Mouse (Mus musculus) C2C12 (cell line): ENCODE data around the gene Dbndd2.

Experiments
- CTCF ChIP-seq: IDR thresholded peaks from one replicate; pipeline ENCODE4 v1.5.1; 2011; ENCODE audit not compliant: control insufficient read depth, insufficient read depth, insufficient read length
- USF1 ChIP-seq: IDR thresholded peaks from one replicate; pipeline ENCODE4 v1.6.1; 2011; ENCODE audit warnings: low read depth, mild to moderate bottlenecking, control low read depth, moderate library complexity

DNA sequence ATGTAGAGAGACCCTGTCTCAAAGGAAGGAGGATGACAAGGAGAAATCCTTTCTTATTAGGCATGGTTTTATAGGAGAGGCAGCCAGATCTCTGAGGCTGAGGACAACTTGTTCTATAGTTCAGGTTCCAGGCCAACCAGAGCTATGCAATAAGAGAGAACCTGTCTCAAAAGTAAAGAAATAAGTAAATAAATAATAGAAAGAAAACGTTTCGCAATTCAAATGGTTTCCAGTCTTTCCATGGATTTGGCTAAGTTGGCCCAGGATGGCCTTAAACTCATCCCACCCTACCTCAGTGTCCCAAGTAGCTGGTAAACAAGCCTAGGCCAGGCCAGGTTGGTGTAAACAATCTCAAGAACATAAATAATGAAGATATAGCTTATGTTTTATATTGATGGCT, 41.2 kb upstream of the Dbndd2 start:
- TF ChIP-seq CTCF (no peak), USF1 (no peak)
